Mouse (Mus musculus) heart, adult 18-20 months (tissue): ENCODE results near the gene Fnbp1. TPM values are rescaled to one million over a fixed set of nuclear protein-coding genes. Genes with fewer than 3 reads are reported as not detected.
"Not testable (repeated sequence)": the region's sequence is repeated elsewhere in the genome, so short reads cannot be mapped to it uniquely, and the experiment has no call there.

Source experiments
- DNase-seq, 2 experiments: peaks; one replicate each; pipeline ENCODE4 v3.0.0; 2021 to 2022; ENCODE audit warnings: mixed read lengths in 1 of 2
- long read RNA-seq, 2 experiments: library from polyadenylated mRNA; stranded (forward); transcript quantifications; one replicate each; pipeline ENCODE4 v2.0.0; 2021
- total RNA-seq, 2 experiments: library from RNA; stranded (reverse); gene quantifications; 2 replicates each; pipeline ENCODE4 v1.2.3; 2021

The Fnbp1 gene
- total RNA-seq, result 10 to 100 TPM; 52.3 to 62.0 TPM
- long read RNA-seq, experiment 1, partial matches to known transcripts, result 0 of 13 reads
- long read RNA-seq, experiment 1, other reads (novel, unspliced or antisense), result 13 of 13 reads
- long read RNA-seq, experiment 2, full-length matches to known transcripts, result 2 of 9 reads
- long read RNA-seq, experiment 2, partial matches to known transcripts, result 1 of 9 reads
- long read RNA-seq, experiment 2, other reads (novel, unspliced or antisense), result 6 of 9 reads

DNA sequence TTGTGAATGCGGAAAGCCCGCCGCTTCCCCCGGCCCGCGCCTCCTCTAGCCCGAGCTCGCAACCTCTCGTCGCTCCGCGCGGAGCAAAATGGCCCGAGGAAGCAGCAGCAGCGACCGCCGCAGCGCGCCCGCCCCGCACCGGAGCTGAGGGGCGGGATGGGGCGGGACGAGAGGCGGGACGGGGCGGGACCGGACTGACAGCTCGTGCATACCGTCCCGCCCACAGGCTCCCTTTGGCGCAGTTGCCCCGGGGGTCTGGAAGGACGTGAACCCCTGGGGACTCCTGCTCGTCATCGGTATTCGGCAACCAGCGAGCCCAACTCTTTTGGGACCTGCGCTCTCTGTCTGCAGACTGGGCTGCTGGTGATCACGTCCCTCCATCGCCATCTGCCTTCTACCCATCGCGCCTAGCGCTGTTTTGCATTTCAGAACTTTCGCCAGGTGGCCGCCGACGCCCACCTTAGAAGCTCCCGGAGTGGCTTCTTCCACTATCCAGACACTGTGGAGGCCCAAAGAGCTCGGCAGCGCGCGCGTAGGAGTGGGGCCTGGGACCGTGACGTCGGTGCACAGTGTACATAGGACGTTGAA, at the start of gene Fnbp1:
TSS of gene Fnbp1 (minus strand) at position 142 of the 588 bp plus-strand sequence.
- DNase-seq, result peak; percentile 92 to 94

DNA sequence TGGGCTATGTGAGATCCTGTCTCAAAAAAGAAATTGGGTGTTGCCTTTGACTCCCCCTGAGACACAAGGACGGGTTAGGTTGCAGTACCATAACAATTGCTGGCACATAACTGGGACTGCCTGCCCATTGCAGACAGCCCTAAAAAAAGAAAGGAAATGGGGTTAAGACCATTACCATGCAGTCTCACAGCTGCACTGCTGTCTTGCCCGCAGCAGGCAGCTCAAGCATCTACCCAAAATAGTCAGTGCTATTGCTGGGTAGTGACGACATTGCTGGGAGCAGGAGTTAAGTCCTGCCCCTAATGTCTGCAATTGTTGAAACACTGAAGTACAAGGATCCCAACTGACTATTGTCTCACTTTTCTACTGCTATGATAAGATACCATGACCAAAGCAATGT, 47.8 kb upstream of the Fnbp1 start:
- DNase-seq, result peak; percentile 23 to 45

GRCm38 (mm10) chr2:31188691-31189090, 46.9 kb upstream of the Fnbp1 start:
- no peak for DNase-seq

- no peak for DNase-seq
Observed at GRCm38 (mm10) chr2:31183830-31184229, 42.0 kb upstream of the Fnbp1 start.

DNA sequence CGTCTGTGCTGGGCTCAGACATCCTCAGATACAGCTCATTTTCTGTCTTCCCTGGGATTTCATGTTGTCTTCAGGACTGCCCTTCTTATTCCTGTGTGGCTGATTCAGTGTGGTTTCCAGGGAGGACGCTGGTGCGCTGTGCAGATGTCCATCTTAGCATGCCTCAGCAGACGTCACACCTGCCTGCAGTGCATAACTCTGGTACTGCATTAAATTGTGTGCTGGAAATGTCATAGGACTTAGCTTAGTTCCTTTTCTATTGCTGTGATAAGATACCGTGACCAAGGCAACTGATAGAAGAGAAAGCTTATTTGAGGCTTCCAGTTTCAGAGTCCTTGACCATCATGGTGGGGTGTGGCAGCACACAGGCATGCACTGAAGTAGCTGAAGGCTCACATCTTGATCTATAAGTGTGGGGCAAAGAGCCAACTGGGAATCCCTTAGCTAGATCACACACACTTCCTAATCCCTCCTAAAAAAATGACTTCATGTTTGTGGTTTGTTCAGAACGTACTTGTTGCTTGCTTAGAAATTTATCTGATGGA, 41.0 kb upstream of the Fnbp1 start:
- no peak for DNase-seq

DNA sequence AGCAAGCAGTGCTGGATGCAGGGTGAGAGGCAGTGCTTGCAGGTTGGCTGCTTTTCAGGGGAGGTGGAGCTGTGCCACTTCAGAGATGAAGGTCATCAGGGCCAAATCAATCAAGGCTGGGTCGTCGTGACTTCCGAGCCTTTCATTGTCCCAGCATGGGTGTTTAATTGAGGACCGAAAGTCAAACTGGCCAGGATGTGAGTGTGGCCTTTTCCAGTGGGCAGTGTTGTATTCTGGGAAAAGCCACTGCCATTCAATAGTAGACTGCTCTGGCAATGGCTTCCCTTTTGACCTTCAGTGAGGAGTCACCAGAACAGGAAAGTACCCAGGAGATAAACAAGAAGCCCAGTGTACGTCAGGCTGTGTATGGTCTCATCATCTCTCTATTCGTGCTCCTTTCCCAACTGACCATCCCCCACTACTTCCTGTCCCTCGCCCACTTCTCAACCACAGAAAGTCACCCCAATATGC, 38.3 kb upstream of the Fnbp1 start:
- no peak for DNase-seq

DNA sequence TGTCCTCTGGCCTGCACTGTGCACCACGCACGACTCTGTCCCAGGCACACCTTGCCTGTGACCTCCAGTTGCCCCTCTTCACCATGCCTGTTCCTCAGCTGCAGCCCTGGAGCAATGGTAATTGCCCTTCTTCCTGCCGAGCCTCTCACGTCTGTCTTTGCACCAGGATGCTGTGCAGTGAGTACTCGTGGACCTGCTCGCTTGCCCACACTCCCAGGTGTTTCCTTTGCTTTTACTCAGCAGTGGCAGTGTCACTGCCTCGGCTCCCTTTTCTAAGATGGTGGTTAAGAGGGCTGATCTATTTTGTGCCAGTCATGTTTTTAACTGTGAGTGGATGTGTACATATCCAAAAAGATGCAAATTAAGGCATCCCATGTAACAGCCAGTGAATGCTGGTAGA, 37.7 kb upstream of the Fnbp1 start:
- no peak for DNase-seq

DNA sequence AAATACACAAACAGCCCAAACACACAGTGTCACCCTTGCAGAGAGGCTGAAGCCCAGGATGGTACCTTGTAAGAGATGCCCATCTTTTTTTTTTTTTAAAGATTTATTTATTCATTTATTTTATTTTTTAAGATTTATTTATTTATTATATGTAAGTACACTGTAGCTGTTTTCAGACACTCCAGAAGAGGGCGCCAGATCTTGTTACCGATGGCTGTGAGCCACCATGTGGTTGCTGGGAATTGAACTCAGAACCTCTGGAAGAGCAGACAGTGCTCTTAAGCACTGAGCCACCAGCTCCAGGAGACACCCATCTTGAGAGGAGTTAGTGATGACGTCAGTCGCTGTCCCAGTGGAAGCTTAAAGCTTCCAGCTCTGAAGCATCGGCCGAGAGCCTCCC, 36.8 kb upstream of the Fnbp1 start:
- peak in 1 of 2 experiments; percentile 42 for DNase-seq

DNA sequence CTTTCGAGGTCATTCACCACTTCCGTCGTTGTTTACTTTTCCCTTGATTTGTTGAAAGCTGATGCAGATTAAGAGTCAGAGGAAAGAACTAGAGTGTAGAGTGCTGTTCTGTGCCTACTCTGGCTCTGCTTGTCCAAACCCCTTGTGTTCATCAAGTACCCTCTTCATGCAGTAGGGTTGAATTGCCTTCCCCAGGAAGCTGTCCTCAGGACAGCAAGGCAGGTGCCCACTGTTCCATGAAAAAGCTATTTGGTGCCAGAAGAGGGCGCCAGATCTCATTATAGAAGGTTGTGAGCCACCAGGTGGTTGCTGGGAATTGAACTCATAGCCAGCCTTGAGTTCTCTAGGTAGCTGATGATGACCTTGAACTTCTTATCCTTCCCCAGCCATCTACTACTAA, 31.5 kb upstream of the Fnbp1 start:
- DNase-seq, result no peak

GRCm38 (mm10) chr2:31172536-31172935, 30.7 kb upstream of the Fnbp1 start:
- no peak for DNase-seq

- peak; percentile 46 to 78 for DNase-seq
Observed at GRCm38 (mm10) chr2:31172001-31172400, 30.2 kb upstream of the Fnbp1 start.

DNA sequence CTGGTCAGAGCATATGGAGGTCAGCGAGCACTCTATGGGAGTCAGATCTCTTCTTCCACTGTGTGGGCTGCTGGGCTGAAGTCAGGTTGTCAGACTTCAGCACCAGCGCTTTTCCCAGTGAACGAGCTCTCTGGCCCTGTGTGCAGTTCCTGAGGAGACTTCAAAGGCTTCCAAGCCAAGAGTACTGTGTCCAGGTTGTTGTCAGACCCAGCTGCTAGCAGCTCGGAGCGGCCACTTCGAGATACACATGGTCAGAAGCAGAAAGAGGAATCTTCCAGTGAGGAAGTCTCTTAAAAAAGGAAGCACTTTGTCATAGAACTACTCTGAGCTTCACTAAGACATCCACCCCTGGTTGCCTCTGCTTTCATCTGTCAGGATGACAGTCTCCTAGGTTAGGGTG, 28.4 kb upstream of the Fnbp1 start:
- peak in 1 of 2 experiments; percentile 25 for DNase-seq

GRCm38 (mm10) chr2:31169001-31169400, 27.2 kb upstream of the Fnbp1 start:
- DNase-seq, result peak; percentile 51 to 85

DNA sequence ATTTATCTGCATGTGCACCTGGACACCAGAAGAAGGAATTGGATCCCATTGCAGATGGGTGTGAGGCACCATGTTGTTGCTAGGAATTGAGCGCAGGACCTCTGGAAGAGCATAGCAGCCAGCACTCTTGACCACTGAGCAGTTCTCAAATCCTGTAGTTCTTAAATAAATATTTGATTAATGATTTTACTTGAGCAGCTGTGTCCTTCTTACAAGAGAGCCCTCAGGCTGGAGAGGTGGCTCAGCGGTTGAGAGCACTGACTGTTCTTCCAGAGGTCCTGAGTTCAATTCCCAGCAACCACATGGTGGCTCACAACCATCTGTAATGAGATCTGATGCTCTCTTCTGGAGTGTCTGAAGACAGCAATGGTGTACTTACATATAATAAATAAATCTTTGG, 25.8 kb upstream of the Fnbp1 start:
- not testable (repeated sequence) for DNase-seq

GRCm38 (mm10) chr2:31165529-31165928, 23.7 kb upstream of the Fnbp1 start:
- DNase-seq, result peak in 1 of 2 experiments; percentile 21

GRCm38 (mm10) chr2:31164841-31165455, 23.1 kb upstream of the Fnbp1 start:
- peak; percentile 65 to 73 for DNase-seq

DNA sequence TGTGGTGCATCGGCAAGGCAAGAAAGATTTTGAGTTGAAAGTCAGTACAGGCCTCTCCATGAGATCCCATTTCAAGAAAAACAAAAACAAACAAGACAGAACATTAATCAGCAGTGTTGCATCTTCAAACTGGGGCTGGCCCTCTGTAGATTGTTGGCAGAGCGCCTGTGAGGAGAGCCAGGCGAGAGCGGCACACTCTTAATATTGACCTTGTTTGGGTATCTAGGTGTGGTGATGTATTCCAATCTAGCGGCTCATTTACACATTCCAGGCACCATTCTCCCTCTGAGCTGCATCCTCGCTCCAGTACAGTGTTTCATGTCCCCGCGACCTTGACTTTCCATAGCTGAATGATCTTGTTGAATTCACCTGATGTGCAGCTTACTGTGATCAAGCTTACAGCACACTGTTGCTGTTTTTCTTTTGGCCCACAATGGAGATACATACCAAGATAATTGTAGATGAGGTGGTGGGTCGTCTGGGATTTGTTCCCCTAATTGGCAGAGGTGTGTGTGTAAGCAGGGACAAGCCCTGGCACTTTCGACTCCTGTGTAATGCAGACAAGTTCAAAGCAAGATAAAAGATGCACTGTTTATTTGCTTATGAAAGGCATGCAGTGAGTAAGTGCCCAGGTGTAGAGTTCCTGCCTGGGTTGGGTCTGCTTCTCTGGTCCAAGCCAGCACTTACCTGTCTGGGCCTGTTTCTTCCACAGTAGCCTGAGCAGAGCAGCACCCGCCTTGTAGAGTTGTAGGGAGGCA, 21.7 kb upstream of the Fnbp1 start:
- no peak for DNase-seq

DNA sequence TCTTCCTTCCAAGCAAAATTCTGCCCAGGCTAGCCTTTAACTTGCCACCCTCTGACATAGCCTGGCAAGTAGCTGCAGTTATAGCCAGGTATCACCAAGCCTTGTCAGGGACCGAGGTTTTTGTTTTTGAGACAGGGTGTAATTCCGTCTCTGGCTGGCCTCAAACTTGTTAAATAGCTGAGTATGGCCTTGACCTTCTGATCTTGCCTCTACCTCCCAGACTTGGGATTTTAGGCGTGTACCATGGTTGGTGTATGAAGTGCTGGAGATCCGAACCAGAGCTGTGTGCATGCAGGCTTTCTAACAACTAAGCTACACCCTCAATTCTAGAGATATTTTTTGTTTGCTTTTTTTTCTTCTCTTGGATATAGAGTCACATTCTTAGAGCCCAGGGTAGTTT, 19.8 kb upstream of the Fnbp1 start:
- DNase-seq, result no peak

GRCm38 (mm10) chr2:31160147-31160920, 18.5 kb upstream of the Fnbp1 start:
- no peak for DNase-seq

GRCm38 (mm10) chr2:31156846-31157245, 15.0 kb upstream of the Fnbp1 start:
- no peak for DNase-seq
